Mouse (Mus musculus) myocyte (in vitro differentiated cells): Measurements from ENCODE around the gene Lrrc32.

Experiments used
- E2F4 ChIP-seq: IDR thresholded peaks from one replicate; pipeline ENCODE4 v1.6.1; 2011; ENCODE audit warnings: mild to moderate bottlenecking, control low read depth, moderate library complexity; ENCODE audit not compliant: insufficient read depth
- MAX ChIP-seq: IDR thresholded peaks from one replicate; pipeline ENCODE4 v1.6.1; 2011; ENCODE audit warnings: low read depth, mild to moderate bottlenecking, control low read depth
- MYOD1 ChIP-seq, 3 experiments: IDR thresholded peaks; one replicate each; pipeline ENCODE4 v1.6.1; 2011; ENCODE audit warnings: control low read depth in 2 of 3, low read depth in 2 of 3, mild to moderate bottlenecking in 2 of 3, moderate library complexity in 1 of 3; ENCODE audit not compliant: insufficient read length in 2 of 3, control insufficient read depth in 1 of 3
- POLR2A ChIP-seq: IDR thresholded peaks from one replicate; pipeline ENCODE4 v1.6.1; 2011; ENCODE audit warnings: low read depth, mild to moderate bottlenecking, control low read depth, moderate library complexity; ENCODE audit not compliant: insufficient read length
- SRF ChIP-seq: IDR thresholded peaks from one replicate; pipeline ENCODE4 v1.6.1; 2011; ENCODE audit warnings: low read depth; ENCODE audit not compliant: control insufficient read depth, insufficient read length
- TCF12 ChIP-seq: IDR thresholded peaks from one replicate; pipeline ENCODE4 v1.6.1; 2011; ENCODE audit warnings: mild to moderate bottlenecking, control low read depth; ENCODE audit not compliant: poor library complexity, insufficient read depth, severe bottlenecking

DNA sequence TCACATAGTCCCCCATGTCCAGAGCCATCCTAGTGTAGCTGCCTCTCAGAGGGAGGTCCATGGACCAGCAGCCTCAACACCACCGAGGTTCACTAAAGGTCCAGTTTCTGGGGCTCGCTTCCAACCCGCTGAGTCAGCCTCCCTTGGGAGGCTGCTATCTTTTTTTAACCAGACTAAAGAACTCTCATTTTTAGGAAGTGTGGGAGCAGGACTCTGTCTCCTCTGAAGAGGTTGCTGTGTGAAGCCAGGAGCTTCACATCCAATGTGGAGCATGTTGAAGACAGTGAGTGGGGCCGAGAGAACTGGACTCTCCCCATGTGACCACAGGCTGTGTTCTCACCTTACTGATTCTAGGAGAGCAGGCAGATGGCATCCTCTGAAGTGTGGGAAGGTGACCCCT, 3.6 kb upstream of the Lrrc32 start:
- TF ChIP-seq MYOD1 (IDR thresholded peaks at IDR 0.05; ENCODE audit: control insufficient read depth in 1 of 3, insufficient read length in 2 of 3, low read depth in 2 of 3) (no peak), SRF (no peak), POLR2A (no peak), MAX (no peak), TCF12 (no peak), E2F4 (no peak)
